Mouse (Mus musculus) G1E-ER4 (cell line): ENCODE measurements around the gene Tcl1b5. TPM values are rescaled to one million over a fixed set of nuclear protein-coding genes. Genes with fewer than 3 reads are reported as not detected.

Experiments used
- GATA1 ChIP-seq: IDR thresholded peaks from one replicate; pipeline ENCODE4 v1.8.0; 2012; ENCODE audit warnings: low read length, inconsistent platforms
- polyA plus RNA-seq: library from polyadenylated mRNA; stranded (reverse); fragments of >175 nt; gene quantifications from 2 replicates; pipeline ENCODE4 v1.2.3, GENCODE M21; 2012

Gene Tcl1b5
- polyA plus RNA-seq, 1 experiment = not detected

DNA sequence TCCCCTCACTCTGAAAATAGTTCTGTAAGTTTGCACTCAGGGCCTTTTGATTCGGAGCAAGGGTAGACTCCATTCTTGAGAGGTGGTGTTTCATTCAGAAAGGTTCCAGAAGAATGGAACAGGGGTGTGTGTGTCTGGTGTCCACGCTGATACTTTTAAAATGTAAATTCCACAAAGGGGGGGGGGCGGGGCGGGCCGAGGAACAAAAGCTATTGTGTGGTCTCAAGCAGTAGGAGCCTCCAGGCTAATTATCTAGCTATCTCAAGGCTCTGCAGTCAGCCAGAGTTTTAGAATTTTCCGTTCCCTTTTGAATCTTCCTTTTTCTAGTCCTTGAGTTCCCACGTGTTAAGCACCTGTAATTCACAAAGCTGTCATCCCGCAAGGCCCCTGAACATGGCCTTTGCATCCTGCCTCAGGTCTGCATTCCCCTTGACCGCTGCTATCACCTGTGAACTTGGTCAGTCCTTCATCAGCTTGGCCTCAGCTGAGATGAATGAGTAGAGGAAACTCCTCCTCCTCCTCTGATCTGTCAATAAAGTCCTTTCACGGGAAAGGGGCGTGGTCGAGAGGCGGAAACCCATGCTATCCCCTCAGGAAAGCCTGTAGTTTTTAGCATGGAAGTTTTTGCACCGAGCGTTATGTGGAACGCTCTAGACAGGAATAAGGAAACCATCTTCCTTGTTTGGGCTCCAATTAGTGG is 48.6 kb downstream of the Tcl1b5 start:
- TF ChIP-seq GATA1 = no peak

Other genes with a start within 250 kb of the Tcl1b5 start
- 9.5 TPM in 2 replicates for gene Syne3, start 166.5 kb upstream of the Tcl1b5 start, polyA plus RNA-seq
- 314 and 423 TPM in 2 replicates for gene Glrx5, start 143.7 kb upstream of the Tcl1b5 start, polyA plus RNA-seq
- not detected in 2 replicates for gene Tcl1b2, start 30.3 kb upstream of the Tcl1b5 start, polyA plus RNA-seq
- gene Tcl1b1, start 16.7 kb upstream of the Tcl1b5 start, polyA plus RNA-seq = not detected in 2 replicates
- not detected in 2 replicates for gene Tcl1b3, start 14.7 kb downstream of the Tcl1b5 start, polyA plus RNA-seq
- not detected in 2 replicates for gene Tcl1b4, start 25.6 kb downstream of the Tcl1b5 start, polyA plus RNA-seq
- not detected in 2 replicates for gene Tcl1, start 46.4 kb downstream of the Tcl1b5 start, polyA plus RNA-seq
- not detected in 2 replicates for gene Tunar, start 157.5 kb downstream of the Tcl1b5 start, polyA plus RNA-seq